14 mouse cellular contexts compared by ENCODE assay signal in genomic region chr9:75630823-75631454, GRCm38 (mm10). TPM values are rescaled to one million over a fixed set of nuclear protein-coding genes. Genes with fewer than 3 reads are reported as not detected.
DNase-seq lines count a peak whose midpoint lies in the region; ATAC-seq and TF ChIP-seq lines count a peak whose summit lies in the region.
"Had no signal": no experiment of that assay in that cellular context is flagged by ENCODE, and none has a peak within 500 bp of the region (broad histone marks: within the 10 kb centered on the region; RNA-seq: fewer than 3 reads in every experiment).

No protein-coding gene starts in this region.

- H3K9ac ChIP-seq in lung, embryonic 16.5 days (ENCODE audit: low read length), result no peak overlapping the region
- H3K9ac ChIP-seq in intestine, postnatal 0 days (ENCODE audit: low read depth, low read length), result no peak overlapping the region
- H3K9ac ChIP-seq in stomach, embryonic 16.5 days (ENCODE audit: low read length), result 0 out of 2 replicates have a peak overlapping the region, but pooled peaks have one; percentile 18
- H3K9ac ChIP-seq: liver, embryonic 14.5 days had no signal

- H3K27me3 ChIP-seq in heart, embryonic 10.5 days (ENCODE audit: insufficient read depth, poor library complexity, severe bottlenecking), result no peaks in the 10 kb centered on the region
- H3K27me3 ChIP-seq in lung, embryonic 16.5 days (ENCODE audit: control insufficient read depth, insufficient read depth, low read depth, low read length), result no peaks in the 10 kb centered on the region
- no peaks in the 10 kb centered on the region for H3K27me3 ChIP-seq in intestine, postnatal 0 days (replicated peaks; ENCODE audit: control insufficient read depth, insufficient read depth, low read length)
- no peaks in the 10 kb centered on the region for H3K27me3 ChIP-seq in stomach, embryonic 16.5 days (ENCODE audit: control insufficient read depth, insufficient read depth, low read length)

- no peak for TF ChIP-seq CTCF in intestine, postnatal 0 days (IDR thresholded peaks at IDR 0.05; ENCODE audit: low read depth)

- WGBS in heart, embryonic 10.5 days, result 72% methylated on average over 8 of the region's 8 CpGs
- 62% methylated on average over 8 of the region's 8 CpGs for WGBS in lung, embryonic 16.5 days
- 58% methylated on average over 8 of the region's 8 CpGs for WGBS in intestine, postnatal 0 days
- 64% methylated on average over 8 of the region's 8 CpGs for WGBS in stomach, embryonic 16.5 days

- H3K4me1 ChIP-seq in heart, embryonic 10.5 days, result peaks cover 2% of the 10 kb centered on the region; the same call in 1 of the 2 replicates
- peaks cover 12% of the 10 kb centered on the region; the same call in 1 of the 2 replicates for H3K4me1 ChIP-seq in lung, embryonic 16.5 days (replicated peaks; ENCODE audit: control insufficient read depth, insufficient read depth, low read length)
- no peaks in the 10 kb centered on the region for H3K4me1 ChIP-seq in intestine, postnatal 0 days (replicated peaks; ENCODE audit: control insufficient read depth, insufficient read depth, low read length)
- peaks cover 20% of the 10 kb centered on the region for H3K4me1 ChIP-seq in stomach, embryonic 16.5 days (ENCODE audit: control insufficient read depth, insufficient read depth, low read length)

- no peaks in the 10 kb centered on the region for H3K9me3 ChIP-seq in heart, embryonic 10.5 days
- no peaks in the 10 kb centered on the region for H3K9me3 ChIP-seq in lung, embryonic 16.5 days (ENCODE audit: control insufficient read depth, low read length)
- no peaks in the 10 kb centered on the region for H3K9me3 ChIP-seq in intestine, postnatal 0 days (ENCODE audit: control insufficient read depth)
- H3K9me3 ChIP-seq in stomach, embryonic 16.5 days (replicated peaks; ENCODE audit: control insufficient read depth, low read length), result no peaks in the 10 kb centered on the region
- H3K9me3 ChIP-seq: hindbrain, embryonic 10.5 days; midbrain, embryonic 10.5 days had no signal

- H3K4me3 ChIP-seq in heart, embryonic 10.5 days, result no peak overlapping the region
- no peak overlapping the region for H3K4me3 ChIP-seq in lung, embryonic 16.5 days (ENCODE audit: low read length)
- no peak overlapping the region for H3K4me3 ChIP-seq in intestine, postnatal 0 days (ENCODE audit: low read depth, low read length)
- H3K4me3 ChIP-seq in stomach, embryonic 16.5 days (replicated peaks; ENCODE audit: low read length), result no peak overlapping the region
- H3K4me3 ChIP-seq: hindbrain, embryonic 10.5 days; layer of hippocampus, adult 2 months; midbrain, embryonic 10.5 days; myocyte had no signal

- H3K4me2 ChIP-seq in lung, embryonic 16.5 days (ENCODE audit: low read depth, low read length), result no peak overlapping the region
- H3K4me2 ChIP-seq in intestine, postnatal 0 days (replicated peaks; ENCODE audit: low read depth), result no peak overlapping the region
- H3K4me2 ChIP-seq in stomach, embryonic 16.5 days (ENCODE audit: low read depth, low read length), result no peak overlapping the region

- peak; percentile 88 for DNase-seq in heart, adult 11 months
- DNase-seq in heart, embryonic 10.5 days (ENCODE audit: low spot score), result no peak
- no peak for DNase-seq in lung, postnatal 4 days
- no peak for DNase-seq in frontal cortex, postnatal 10 days (ENCODE audit: low spot score in 2 of 2)
- no peak for DNase-seq in liver
- DNase-seq: cerebellum, adult 8-10 months had no signal

- no peak; the same call in 1 of the 2 replicates for ATAC-seq in lung, embryonic 16.5 days (ENCODE audit: low read depth)
- ATAC-seq in intestine, postnatal 0 days, result no peak
- ATAC-seq in stomach, embryonic 16.5 days (ENCODE audit: insufficient read depth, low FRiP score), result no peak

- H3K27ac ChIP-seq in heart, embryonic 10.5 days, result no peak overlapping the region
- H3K27ac ChIP-seq in lung, embryonic 16.5 days (ENCODE audit: low read length), result peak overlapping the region; percentile 52; the same call in 1 of the 2 replicates
- 0 out of 2 replicates have a peak overlapping the region, but pooled peaks have one; percentile 21 for H3K27ac ChIP-seq in intestine, postnatal 0 days (ENCODE audit: low read depth, low read length)
- H3K27ac ChIP-seq in stomach, embryonic 16.5 days (ENCODE audit: low read length), result peak overlapping the region; percentile 25
- H3K27ac ChIP-seq: hindbrain, embryonic 10.5 days; layer of hippocampus, adult 2 months; liver, embryonic 14.5 days; midbrain, embryonic 10.5 days had no signal

- H3K36me3 ChIP-seq in heart, embryonic 10.5 days, result no peaks in the 10 kb centered on the region
- no peaks in the 10 kb centered on the region for H3K36me3 ChIP-seq in lung, embryonic 16.5 days (ENCODE audit: control insufficient read depth, insufficient read depth, low read length)
- no peaks in the 10 kb centered on the region for H3K36me3 ChIP-seq in intestine, postnatal 0 days (ENCODE audit: control insufficient read depth, insufficient read depth)
- 0 out of 2 replicates have a peak, but pooled peaks cover 2% of the 10 kb centered on the region for H3K36me3 ChIP-seq in stomach, embryonic 16.5 days (ENCODE audit: control insufficient read depth, insufficient read depth, low read length)
- H3K36me3 ChIP-seq: hindbrain, embryonic 10.5 days; midbrain, embryonic 10.5 days had no signal

RNA-seq across cellular contexts. Expression of gene Lysmd2, which starts 5.4 kb away (rescaled TPM):
- polyA plus RNA-seq in heart, embryonic 10.5 days (2016; fragmentation: Nextera tagmentation; extraction: Ambion mirVana), result 14.3 and 14.9 TPM in 2 replicates
- polyA plus RNA-seq in lung, embryonic 16.5 days (2015; fragmentation: Nextera tagmentation; extraction: Ambion mirVana), result 21.4 and 24.8 TPM in 2 replicates
- polyA plus RNA-seq in intestine, postnatal 0 days (2015; fragmentation: Nextera tagmentation; extraction: Ambion mirVana), result 15.5 and 16.7 TPM in 2 replicates
- 24.0 and 25.9 TPM in 2 replicates for polyA plus RNA-seq in stomach, embryonic 16.5 days (2015; fragmentation: Nextera tagmentation; extraction: Ambion mirVana)

RNA-seq across cellular contexts. Expression of gene Tmod2, which starts 19.8 kb away (rescaled TPM):
- polyA plus RNA-seq in heart, embryonic 10.5 days (2016; fragmentation: Nextera tagmentation; extraction: Ambion mirVana), result 6.0 and 8.9 TPM in 2 replicates
- 8.7 and 9.2 TPM in 2 replicates for polyA plus RNA-seq in lung, embryonic 16.5 days (2015; fragmentation: Nextera tagmentation; extraction: Ambion mirVana)
- polyA plus RNA-seq in intestine, postnatal 0 days (2015; fragmentation: Nextera tagmentation; extraction: Ambion mirVana), result 10.0 and 10.9 TPM in 2 replicates
- polyA plus RNA-seq in stomach, embryonic 16.5 days (2015; fragmentation: Nextera tagmentation; extraction: Ambion mirVana), result 16.0 and 17.1 TPM in 2 replicates

RNA-seq across cellular contexts. Expression of gene Scg3, which starts 52.9 kb away (rescaled TPM):
- 0.12 and 0.57 TPM in 2 replicates for polyA plus RNA-seq in heart, embryonic 10.5 days (2016; fragmentation: Nextera tagmentation; extraction: Ambion mirVana)
- polyA plus RNA-seq in lung, embryonic 16.5 days (2015; fragmentation: Nextera tagmentation; extraction: Ambion mirVana), result 1.0 and 1.2 TPM in 2 replicates
- polyA plus RNA-seq in intestine, postnatal 0 days (2015; fragmentation: Nextera tagmentation; extraction: Ambion mirVana), result 6.6 and 6.7 TPM in 2 replicates
- 8.2 TPM in 2 replicates for polyA plus RNA-seq in stomach, embryonic 16.5 days (2015; fragmentation: Nextera tagmentation; extraction: Ambion mirVana)
- polyA plus RNA-seq: myocyte had no signal
